Mouse (Mus musculus) spleen, adult 18-20 months (tissue): Measurements from ENCODE around the gene Cdkn1c.

Experiments used
- DNase-seq, 2 experiments: peaks; one replicate each; pipeline ENCODE4 v3.0.0; 2022; ENCODE audit warnings: mixed read lengths in 2 of 2

Gene Cdkn1c

GRCm38 (mm10) chr7:143473347-143474101 lies 12.7 kb upstream of the Cdkn1c start, which contains the start of gene Slc22a18:
TSS of gene Slc22a18 (plus strand) at chr7:143473736.
- DNase-seq = no peak

GRCm38 (mm10) chr7:143469946-143470345 lies 9.1 kb upstream of the Cdkn1c start:
- peak; percentile 21 to 65 for DNase-seq

- DNase-seq = no peak
Measured at GRCm38 (mm10) chr7:143467714-143468113, 6.9 kb upstream of the Cdkn1c start.

DNA sequence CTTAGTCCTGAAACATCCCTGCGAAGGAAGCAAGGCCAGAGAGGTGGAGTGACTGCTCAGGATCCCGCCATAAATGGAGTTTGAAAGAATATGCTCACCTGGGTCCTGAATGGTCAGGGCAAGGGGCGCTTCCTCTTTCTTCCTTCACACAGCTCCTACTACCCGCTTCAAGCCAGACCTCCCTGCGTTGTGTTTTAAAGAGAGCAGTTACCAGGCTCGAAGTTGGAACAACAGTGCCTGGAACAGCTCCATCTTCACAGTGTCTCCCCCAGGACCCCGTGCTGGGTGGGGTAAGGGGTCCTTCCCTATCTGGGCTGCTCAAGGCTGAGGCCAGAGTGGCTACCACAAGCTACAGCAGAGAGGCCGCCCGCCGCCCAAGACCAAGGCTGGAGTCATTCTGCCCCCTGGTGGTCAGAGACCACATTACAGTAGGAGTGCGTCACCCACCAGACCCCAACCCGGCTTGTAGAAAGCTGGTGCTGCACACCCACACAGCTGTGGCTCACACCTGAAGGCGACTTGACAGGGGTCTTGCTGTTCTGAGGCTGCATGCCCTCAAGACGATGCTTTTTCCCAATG lies 5.3 kb upstream of the Cdkn1c start:
- peak; percentile 32 to 74 for DNase-seq

DNA sequence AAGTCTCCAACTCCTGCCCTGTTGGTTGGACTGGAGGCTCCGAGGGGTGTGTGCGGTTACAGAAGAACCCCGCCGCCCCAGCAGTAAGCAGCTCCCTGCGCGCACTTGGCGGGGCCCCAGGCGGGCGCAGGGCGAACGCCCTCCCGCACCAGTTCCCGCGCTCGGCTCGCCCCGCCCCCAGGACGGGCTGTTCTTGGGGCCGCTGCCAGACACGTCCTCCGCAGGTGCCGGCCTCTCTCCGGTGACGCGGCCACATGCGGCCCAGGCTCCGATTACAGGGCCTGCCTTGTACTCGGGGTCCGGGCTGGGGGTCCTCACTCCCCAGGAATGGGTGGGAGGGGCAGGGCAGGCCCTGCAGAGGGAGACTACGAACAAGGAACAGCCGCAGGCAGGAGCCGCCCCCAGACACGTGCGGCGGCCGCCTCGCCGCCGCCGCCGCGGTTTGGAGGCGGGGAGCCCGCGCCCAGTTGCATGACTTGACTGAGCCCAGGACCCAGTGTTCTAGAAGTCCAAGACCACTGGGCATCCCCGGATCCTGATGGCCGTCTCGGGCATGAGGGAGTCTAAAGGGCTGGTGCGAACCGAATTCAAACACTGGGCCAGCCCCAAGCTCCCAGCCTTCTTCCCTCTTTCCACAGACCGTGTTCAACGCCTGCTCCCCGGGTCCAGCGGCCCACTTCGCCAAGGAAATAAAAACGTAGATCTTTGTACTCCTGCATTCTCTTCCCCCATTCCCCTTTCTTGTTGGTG lies 4.1 kb upstream of the Cdkn1c start:
- peak in 1 of 2 experiments; percentile 21 for DNase-seq

- DNase-seq = peak; percentile 45 to 76
Measured at GRCm38 (mm10) chr7:143463865-143464415, 3.1 kb upstream of the Cdkn1c start.

GRCm38 (mm10) chr7:143462516-143462915 lies 1.7 kb upstream of the Cdkn1c start:
- no peak for DNase-seq

DNA sequence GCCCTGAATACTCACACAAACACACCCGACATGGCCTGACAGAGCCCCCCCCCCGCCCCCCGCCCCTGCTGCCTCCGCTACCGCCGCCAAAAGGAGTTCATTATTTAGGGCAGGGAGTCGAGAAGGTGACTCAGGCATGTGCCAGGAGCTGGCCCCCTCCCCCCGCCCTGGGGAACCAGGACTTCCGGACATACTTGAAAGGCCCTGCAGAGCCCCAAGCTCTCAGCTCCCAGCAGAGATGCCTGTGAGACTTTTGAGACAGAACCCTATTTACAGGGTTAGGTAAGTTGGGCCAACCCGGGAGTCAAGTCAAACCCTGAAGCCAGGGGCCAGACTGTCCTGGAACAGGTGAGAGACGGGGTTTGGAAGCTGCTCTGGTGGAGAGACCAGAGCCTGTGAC lies 1.1 kb upstream of the Cdkn1c start:
- no peak for DNase-seq

DNA sequence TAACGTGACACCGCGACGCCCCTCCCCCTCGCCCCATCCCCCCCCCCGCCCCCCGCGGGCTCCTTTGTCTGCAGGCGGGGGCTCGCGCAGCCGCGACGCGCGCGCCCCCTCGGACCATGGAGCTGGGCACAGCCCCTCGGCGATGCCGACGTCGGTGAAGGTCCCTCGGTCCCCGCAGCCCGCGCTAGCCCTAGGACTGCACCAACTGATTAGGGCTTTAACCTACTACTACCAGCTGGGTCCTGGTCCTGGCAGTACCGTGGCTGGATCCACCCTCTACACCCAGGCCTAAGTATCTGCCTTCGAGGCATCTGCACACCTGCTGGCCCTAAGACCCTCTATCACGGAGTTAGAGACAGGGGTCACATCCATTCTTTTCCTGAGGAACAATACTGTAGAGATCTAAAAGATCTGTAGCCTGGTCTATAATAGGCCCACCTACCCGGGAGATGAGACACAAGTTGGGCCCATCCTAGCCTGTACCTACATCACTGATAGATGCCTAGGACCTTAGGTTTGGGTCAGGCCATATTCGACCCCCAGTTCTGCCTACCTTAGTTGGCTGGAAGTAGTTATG lies 532 bp upstream of the Cdkn1c start:
- DNase-seq = peak in 1 of 2 experiments; percentile 16

- DNase-seq = no peak
Measured at GRCm38 (mm10) chr7:143460217-143460834, 524 bp downstream of the Cdkn1c start.

DNA sequence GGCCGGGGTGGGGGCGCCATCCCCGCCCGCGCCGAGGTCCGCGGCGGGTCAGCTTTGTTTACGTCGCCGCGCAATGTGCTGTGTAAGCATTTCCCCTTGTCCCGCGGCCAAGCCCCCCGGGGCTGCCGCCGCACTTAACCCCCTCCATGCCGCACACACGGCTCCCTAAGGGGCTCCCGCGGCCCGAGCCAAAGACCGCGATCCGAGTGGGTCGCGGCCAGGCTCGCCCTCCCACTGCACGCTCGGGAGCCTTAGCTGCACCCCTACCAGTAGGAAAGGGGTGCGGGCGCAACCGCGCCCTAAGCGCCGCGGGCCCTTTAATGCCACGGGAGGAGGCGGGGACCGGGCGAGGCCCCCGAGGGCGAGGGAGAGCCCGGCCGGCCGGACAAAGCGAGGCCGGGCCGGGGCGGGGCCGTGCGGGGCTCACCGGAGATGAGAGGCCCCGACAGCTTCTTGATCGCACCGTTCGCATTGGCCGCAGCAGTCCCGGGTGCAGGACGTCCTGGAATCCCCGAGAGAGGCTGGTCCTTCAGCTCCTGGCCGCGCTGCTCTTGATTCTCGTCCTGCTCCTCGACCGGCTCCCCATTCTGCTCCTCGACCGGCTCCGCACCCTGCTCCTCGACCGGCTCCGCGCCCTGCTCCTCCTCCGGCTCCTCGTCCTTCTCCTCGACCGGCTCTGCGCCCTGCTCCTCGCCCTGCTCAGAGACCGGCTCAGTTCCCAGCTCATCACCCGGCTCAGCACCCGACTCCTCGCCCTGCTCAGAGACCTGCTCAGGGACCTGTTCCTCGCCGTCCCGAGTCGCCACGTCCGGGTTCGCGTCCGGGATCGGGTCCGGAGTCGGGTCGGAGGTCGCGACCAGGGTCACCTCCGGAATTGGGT lies 1.3 kb downstream of the Cdkn1c start:
- no peak for DNase-seq

DNA sequence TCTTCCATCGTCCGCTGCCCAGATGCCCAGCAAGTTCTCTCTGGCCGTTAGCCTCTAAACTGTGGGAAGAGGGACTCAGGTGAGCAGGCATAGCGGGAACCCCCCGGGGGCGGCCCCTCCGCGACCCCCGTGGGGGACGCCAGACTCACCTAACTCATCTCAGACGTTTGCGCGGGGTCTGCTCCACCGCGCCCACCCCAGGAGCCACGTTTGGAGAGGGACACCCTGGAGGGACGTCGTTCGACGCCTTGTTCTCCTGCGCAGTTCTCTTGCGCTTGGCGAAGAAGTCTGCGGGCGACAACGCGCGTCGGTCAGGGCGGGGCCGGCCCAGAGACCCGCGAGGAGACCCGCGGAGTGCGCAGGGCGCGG lies 1.9 kb downstream of the Cdkn1c start:
- no peak for DNase-seq

GRCm38 (mm10) chr7:143447130-143447529 lies 13.7 kb downstream of the Cdkn1c start:
- no peak for DNase-seq

GRCm38 (mm10) chr7:143445651-143446460 lies 15.0 kb downstream of the Cdkn1c start:
- no peak for DNase-seq

- DNase-seq = no peak
Measured at GRCm38 (mm10) chr7:143444955-143445648, 15.7 kb downstream of the Cdkn1c start.

GRCm38 (mm10) chr7:143444580-143444954 lies 16.3 kb downstream of the Cdkn1c start:
- DNase-seq = no peak

GRCm38 (mm10) chr7:143438965-143439364 lies 21.9 kb downstream of the Cdkn1c start:
- no peak for DNase-seq

GRCm38 (mm10) chr7:143437894-143438581 lies 22.8 kb downstream of the Cdkn1c start:
- DNase-seq = no peak

DNA sequence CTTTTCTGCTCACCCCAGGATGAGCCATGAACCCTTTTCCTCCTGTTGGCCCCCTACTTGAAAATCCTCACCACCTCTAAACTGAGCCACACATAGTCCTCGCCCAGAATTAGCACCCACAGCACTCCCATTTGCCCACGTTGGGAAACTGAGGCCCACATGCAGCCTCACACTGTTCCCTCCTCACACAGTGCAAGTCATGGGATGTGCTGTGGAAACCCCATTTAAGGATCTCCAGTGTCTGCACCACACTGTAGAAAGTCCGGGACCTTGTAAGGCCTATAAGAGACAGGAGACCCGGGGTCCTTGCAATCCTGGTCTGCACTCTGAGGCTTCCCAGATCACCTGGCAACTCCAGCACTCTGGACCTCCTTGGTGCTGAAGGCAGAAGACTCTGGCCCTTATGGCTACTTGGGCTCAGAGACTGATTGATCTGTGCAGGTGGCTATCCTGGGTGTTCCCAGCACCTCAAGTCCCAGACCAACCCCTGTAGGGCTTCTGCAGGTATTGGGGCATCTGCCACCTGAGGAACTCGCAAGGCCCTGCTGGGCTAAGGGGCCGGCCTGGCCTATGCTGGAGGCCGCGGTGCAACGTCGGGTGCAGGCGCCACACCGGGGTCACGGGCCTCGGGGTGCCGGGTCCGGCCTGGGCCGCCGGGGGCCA lies 23.5 kb downstream of the Cdkn1c start:
- DNase-seq = no peak
